Mouse (Mus musculus): ENCODE measurements around the gene Cpa5. TPM values are rescaled to one million over a fixed set of nuclear protein-coding genes. Genes with fewer than 3 reads are reported as not detected.

The Cpa5 gene
- polyA plus RNA-seq, 1 experiment: not detected

DNA sequence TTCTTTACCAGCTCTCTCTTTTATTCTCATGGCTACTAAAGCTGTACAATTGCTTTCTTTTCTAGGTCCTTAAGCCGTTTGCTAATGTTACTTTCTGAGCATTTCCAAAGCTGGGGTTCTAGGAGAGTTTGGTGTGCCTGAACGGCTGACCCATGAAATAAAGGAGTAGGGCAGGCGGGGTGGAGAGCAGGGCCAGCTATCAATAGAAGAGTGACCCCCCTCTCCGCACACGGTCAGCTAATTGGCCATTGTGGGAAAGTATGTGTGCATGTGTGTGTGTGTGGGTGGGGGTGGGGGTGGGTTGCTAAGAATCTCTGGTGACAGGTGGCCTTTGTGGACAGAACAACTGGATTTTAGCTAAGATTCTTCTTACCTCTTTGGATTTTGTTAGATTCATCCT, 402 bp downstream of the Cpa5 start:
- no peaks in the 10 kb centered on the region for H3K36me3 ChIP-seq (ENCODE audit: control insufficient read depth, insufficient read depth)
- H3ac ChIP-seq (ENCODE audit: control insufficient read depth, insufficient read length): no peak overlapping the region
- no peak overlapping the region for H3K4me3 ChIP-seq
- no peaks in the 10 kb centered on the region for H3K79me2 ChIP-seq (ENCODE audit: control insufficient read depth, insufficient read depth)
- no peak overlapping the region for H3K4me2 ChIP-seq (ENCODE audit: low read depth)
- H3K27me3 ChIP-seq (ENCODE audit: control insufficient read depth, insufficient read depth, insufficient read length): no peaks in the 10 kb centered on the region
- TF ChIP-seq MAX (IDR thresholded peaks at IDR 0.05; ENCODE audit: low read depth) (no peak), E2F4 (IDR thresholded peaks at IDR 0.05; ENCODE audit: insufficient read depth) (no peak), SRF (IDR thresholded peaks at IDR 0.05; ENCODE audit: control insufficient read depth, insufficient read length, low read depth) (no peak), TCF3 (IDR thresholded peaks at IDR 0.05; ENCODE audit: insufficient read length, low read depth) (no peak), POLR2A (IDR thresholded peaks at IDR 0.05; ENCODE audit: insufficient read length, low read depth) (no peak), CEBPB (IDR thresholded peaks at IDR 0.05; ENCODE audit: insufficient read depth, poor library complexity, severe bottlenecking) (no peak), POLR2AphosphoS2 (IDR thresholded peaks at IDR 0.05; ENCODE audit: insufficient read length, low read depth) (no peak), MYOD1 (IDR thresholded peaks at IDR 0.05; ENCODE audit: control insufficient read depth in 1 of 3, insufficient read length in 2 of 3, low read depth in 2 of 3) (peak in 2 of 3 experiments; percentile 18 to 19), USF1 (IDR thresholded peaks at IDR 0.05; ENCODE audit: low read depth) (no peak), TCF12 (IDR thresholded peaks at IDR 0.05; ENCODE audit: insufficient read depth, poor library complexity, severe bottlenecking) (no peak), REST (IDR thresholded peaks at IDR 0.05; ENCODE audit: insufficient read depth, insufficient read length) (no peak), MYOG (IDR thresholded peaks at IDR 0.05; ENCODE audit: control insufficient read depth in 1 of 3, insufficient read depth in 1 of 3, insufficient read length in 2 of 3, low read depth in 2 of 3) (peak in 1 of 3 experiments; percentile 3)

DNA sequence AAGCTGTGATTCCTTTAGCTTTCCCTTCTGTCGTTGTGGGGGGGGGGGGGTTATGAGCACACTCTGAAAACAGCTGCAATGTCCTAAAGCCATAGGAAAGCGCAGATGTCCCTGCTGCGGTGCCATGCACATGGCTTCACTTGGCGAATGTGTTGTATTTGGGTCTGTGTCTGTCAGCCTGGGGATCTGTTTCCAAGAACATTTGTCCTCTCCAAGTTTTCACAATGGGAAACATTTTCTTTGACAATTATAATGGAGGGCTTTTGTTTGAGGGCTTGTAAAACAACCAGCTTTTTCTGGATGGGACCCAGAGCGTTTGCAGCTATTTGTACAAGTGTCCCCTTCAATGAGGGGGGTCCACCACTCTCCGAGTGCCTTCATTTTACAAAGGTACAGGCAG, 3.4 kb downstream of the Cpa5 start:
- H3K4me3 ChIP-seq: no peak overlapping the region
- H3K27me3 ChIP-seq (ENCODE audit: control insufficient read depth, insufficient read depth, insufficient read length): no peaks in the 10 kb centered on the region
- H3K4me2 ChIP-seq (ENCODE audit: low read depth): no peak overlapping the region
- no peaks in the 10 kb centered on the region for H3K79me2 ChIP-seq (ENCODE audit: control insufficient read depth, insufficient read depth)
- no peak overlapping the region for H3ac ChIP-seq (ENCODE audit: control insufficient read depth, insufficient read length)
- TF ChIP-seq MYOD1 (IDR thresholded peaks at IDR 0.05; ENCODE audit: control insufficient read depth in 1 of 3, insufficient read length in 2 of 3, low read depth in 2 of 3) (no peak), E2F4 (IDR thresholded peaks at IDR 0.05; ENCODE audit: insufficient read depth) (no peak), TCF12 (IDR thresholded peaks at IDR 0.05; ENCODE audit: insufficient read depth, poor library complexity, severe bottlenecking) (no peak), REST (IDR thresholded peaks at IDR 0.05; ENCODE audit: insufficient read depth, insufficient read length) (no peak), USF1 (IDR thresholded peaks at IDR 0.05; ENCODE audit: low read depth) (no peak), MAX (IDR thresholded peaks at IDR 0.05; ENCODE audit: low read depth) (no peak), CEBPB (IDR thresholded peaks at IDR 0.05; ENCODE audit: insufficient read depth, poor library complexity, severe bottlenecking) (no peak)
- no peaks in the 10 kb centered on the region for H3K36me3 ChIP-seq (ENCODE audit: control insufficient read depth, insufficient read depth)

DNA sequence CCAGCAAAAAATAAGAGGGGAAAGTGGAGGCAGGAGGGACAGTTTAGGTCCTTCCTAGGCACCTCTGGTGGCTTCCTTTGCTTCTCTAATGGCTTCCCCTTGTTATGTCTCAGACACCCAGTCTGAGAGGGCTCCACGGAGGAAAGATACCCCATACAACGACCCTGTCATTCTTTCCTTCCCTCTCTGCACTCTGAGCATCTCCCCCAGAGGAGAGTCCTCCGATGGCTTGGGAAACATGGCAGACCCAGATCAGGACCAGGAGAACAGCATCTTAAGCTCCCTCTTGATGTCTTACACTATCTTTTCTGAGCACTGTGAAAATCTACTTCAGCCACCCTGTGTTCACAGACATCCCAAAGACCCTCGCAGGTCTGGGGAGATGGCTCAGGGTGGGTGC, 4.9 kb downstream of the Cpa5 start:
- Histone ChIP-seq H3K79me2 (ENCODE audit: control insufficient read depth, insufficient read depth) (no peaks in the 10 kb centered on the region), H3K4me3 (no peak overlapping the region), H3K4me2 (ENCODE audit: low read depth) (no peak overlapping the region), H3K27me3 (ENCODE audit: control insufficient read depth, insufficient read depth, insufficient read length) (no peaks in the 10 kb centered on the region), H3K36me3 (ENCODE audit: control insufficient read depth, insufficient read depth) (no peaks in the 10 kb centered on the region), H3ac (ENCODE audit: control insufficient read depth, insufficient read length) (no peak overlapping the region)
- TF ChIP-seq USF1 (IDR thresholded peaks at IDR 0.05; ENCODE audit: low read depth) (no peak), CEBPB (IDR thresholded peaks at IDR 0.05; ENCODE audit: insufficient read depth, poor library complexity, severe bottlenecking) (no peak), TCF12 (IDR thresholded peaks at IDR 0.05; ENCODE audit: insufficient read depth, poor library complexity, severe bottlenecking) (no peak), POLR2A (IDR thresholded peaks at IDR 0.05; ENCODE audit: insufficient read length, low read depth) (no peak), MYOG (IDR thresholded peaks at IDR 0.05; ENCODE audit: control insufficient read depth in 1 of 3, insufficient read depth in 1 of 3, insufficient read length in 2 of 3, low read depth in 2 of 3) (no peak), E2F4 (IDR thresholded peaks at IDR 0.05; ENCODE audit: insufficient read depth) (no peak), MYOD1 (IDR thresholded peaks at IDR 0.05; ENCODE audit: control insufficient read depth in 1 of 3, insufficient read length in 2 of 3, low read depth in 2 of 3) (no peak), MAX (IDR thresholded peaks at IDR 0.05; ENCODE audit: low read depth) (no peak), REST (IDR thresholded peaks at IDR 0.05; ENCODE audit: insufficient read depth, insufficient read length) (no peak), SRF (IDR thresholded peaks at IDR 0.05; ENCODE audit: control insufficient read depth, insufficient read length, low read depth) (no peak)

DNA sequence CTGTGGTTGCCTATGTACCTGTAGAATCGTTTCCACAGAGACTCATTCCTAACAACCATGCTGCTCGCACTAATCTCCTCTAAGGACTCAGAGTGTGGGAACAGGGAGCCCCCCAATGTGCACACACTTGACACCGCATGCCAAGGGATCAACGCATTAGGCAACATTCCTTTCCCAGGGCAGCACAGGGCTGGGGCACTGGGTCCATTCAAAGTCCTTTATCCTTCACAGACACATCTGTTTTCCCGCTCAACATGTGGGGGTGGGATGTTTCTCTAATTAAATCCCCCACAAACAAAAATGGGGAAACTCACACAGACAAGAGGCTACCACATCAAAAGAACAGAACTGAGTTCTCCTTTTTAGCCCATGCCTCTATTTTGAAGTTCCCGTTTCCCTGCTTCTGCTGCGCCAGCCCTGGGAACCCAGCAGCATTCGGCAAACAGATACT, 5.7 kb downstream of the Cpa5 start:
- no peaks in the 10 kb centered on the region for H3K27me3 ChIP-seq (ENCODE audit: control insufficient read depth, insufficient read depth, insufficient read length)
- H3ac ChIP-seq (ENCODE audit: control insufficient read depth, insufficient read length): no peak overlapping the region
- no peaks in the 10 kb centered on the region for H3K79me2 ChIP-seq (ENCODE audit: control insufficient read depth, insufficient read depth)
- TF ChIP-seq REST (IDR thresholded peaks at IDR 0.05; ENCODE audit: insufficient read depth, insufficient read length): no peak
- no peak for TF ChIP-seq POLR2AphosphoS2 (IDR thresholded peaks at IDR 0.05; ENCODE audit: insufficient read length, low read depth)
- no peak for TF ChIP-seq MAX (IDR thresholded peaks at IDR 0.05; ENCODE audit: low read depth)
- no peak for TF ChIP-seq MYOD1 (IDR thresholded peaks at IDR 0.05; ENCODE audit: control insufficient read depth in 1 of 3, insufficient read length in 2 of 3, low read depth in 2 of 3)
- TF ChIP-seq TCF12 (IDR thresholded peaks at IDR 0.05; ENCODE audit: insufficient read depth, poor library complexity, severe bottlenecking): no peak
- TF ChIP-seq E2F4 (IDR thresholded peaks at IDR 0.05; ENCODE audit: insufficient read depth): no peak
- TF ChIP-seq USF1 (IDR thresholded peaks at IDR 0.05; ENCODE audit: low read depth): no peak
- no peak for TF ChIP-seq POLR2A (IDR thresholded peaks at IDR 0.05; ENCODE audit: insufficient read length, low read depth)
- TF ChIP-seq TCF3 (IDR thresholded peaks at IDR 0.05; ENCODE audit: insufficient read length, low read depth): no peak
- TF ChIP-seq CEBPB (IDR thresholded peaks at IDR 0.05; ENCODE audit: insufficient read depth, poor library complexity, severe bottlenecking): no peak
- no peak for TF ChIP-seq SRF (IDR thresholded peaks at IDR 0.05; ENCODE audit: control insufficient read depth, insufficient read length, low read depth)
- TF ChIP-seq MYOG (IDR thresholded peaks at IDR 0.05; ENCODE audit: control insufficient read depth in 1 of 3, insufficient read depth in 1 of 3, insufficient read length in 2 of 3, low read depth in 2 of 3): no peak
- H3K4me3 ChIP-seq: no peak overlapping the region
- no peaks in the 10 kb centered on the region for H3K36me3 ChIP-seq (ENCODE audit: control insufficient read depth, insufficient read depth)
- H3K4me2 ChIP-seq (ENCODE audit: low read depth): no peak overlapping the region
